Mouse (Mus musculus): ENCODE results near the gene Hhipl2.
"Not testable (repeated sequence)": the region's sequence is repeated elsewhere in the genome, so short reads cannot be mapped to it uniquely, and the experiment has no call there.

Gene Hhipl2

GRCm38 (mm10) chr1:183417873-183418272 is at the start of gene Hhipl2:
TSS of gene Hhipl2 (plus strand) at chr1:183418215.
- DNase-seq (ENCODE audit: low spot score): no peak

- DNase-seq (ENCODE audit: low spot score): no peak
Observed at GRCm38 (mm10) chr1:183368601-183369400, 49.2 kb upstream of the Hhipl2 start.

GRCm38 (mm10) chr1:183369427-183370014 is 48.5 kb upstream of the Hhipl2 start, which contains the start of gene Mia3:
TSS of gene Mia3 (minus strand) at chr1:183369553.
- DNase-seq (ENCODE audit: low spot score): peak; percentile 89

GRCm38 (mm10) chr1:183374728-183375127 is 43.3 kb upstream of the Hhipl2 start:
- no peak for DNase-seq (ENCODE audit: low spot score)

- DNase-seq (ENCODE audit: low spot score): no peak
Observed at GRCm38 (mm10) chr1:183377045-183377444, 41.0 kb upstream of the Hhipl2 start.

- no peak for DNase-seq (ENCODE audit: low spot score)
Observed at GRCm38 (mm10) chr1:183378321-183378941, 39.6 kb upstream of the Hhipl2 start.

GRCm38 (mm10) chr1:183379376-183379775 is 38.6 kb upstream of the Hhipl2 start:
- DNase-seq (ENCODE audit: low spot score): not testable (repeated sequence)

GRCm38 (mm10) chr1:183381816-183382215 is 36.2 kb upstream of the Hhipl2 start:
- no peak for DNase-seq (ENCODE audit: low spot score)

GRCm38 (mm10) chr1:183382621-183383020 is 35.4 kb upstream of the Hhipl2 start:
- no peak for DNase-seq (ENCODE audit: low spot score)

- not testable (repeated sequence) for DNase-seq (ENCODE audit: low spot score)
Observed at GRCm38 (mm10) chr1:183387421-183387820, 30.6 kb upstream of the Hhipl2 start.

GRCm38 (mm10) chr1:183388426-183389406 is 29.3 kb upstream of the Hhipl2 start, which contains the start of gene Taf1a:
TSS of gene Taf1a (plus strand) at chr1:183388981.
- peak; percentile 60 for DNase-seq (ENCODE audit: low spot score)

GRCm38 (mm10) chr1:183403396-183403795 is 14.6 kb upstream of the Hhipl2 start:
- no peak for DNase-seq (ENCODE audit: low spot score)

GRCm38 (mm10) chr1:183414081-183414727 is 3.8 kb upstream of the Hhipl2 start:
- DNase-seq (ENCODE audit: low spot score): no peak

GRCm38 (mm10) chr1:183419741-183420140 is 1.7 kb downstream of the Hhipl2 start:
- no peak for DNase-seq (ENCODE audit: low spot score)

- DNase-seq (ENCODE audit: low spot score): no peak
Observed at GRCm38 (mm10) chr1:183420296-183420695, 2.3 kb downstream of the Hhipl2 start.

GRCm38 (mm10) chr1:183424100-183424499 is 6.1 kb downstream of the Hhipl2 start:
- DNase-seq (ENCODE audit: low spot score): no peak

- no peak for DNase-seq (ENCODE audit: low spot score)
Observed at GRCm38 (mm10) chr1:183434918-183435317, 16.9 kb downstream of the Hhipl2 start.

- peak; percentile 18 for DNase-seq (ENCODE audit: low spot score)
Observed at GRCm38 (mm10) chr1:183439036-183439435, 21.0 kb downstream of the Hhipl2 start.

GRCm38 (mm10) chr1:183442015-183442774 is 24.2 kb downstream of the Hhipl2 start:
- peak; percentile 81 for DNase-seq (ENCODE audit: low spot score)

- no peak for DNase-seq (ENCODE audit: low spot score)
Observed at GRCm38 (mm10) chr1:183453066-183453465, 35.1 kb downstream of the Hhipl2 start.

Data from layer of hippocampus, adult 9-10 months (tissue).